Mouse (Mus musculus) monocyte, adult 5-6 weeks (primary cell): ENCODE data around the gene Ascc1. TPM values are rescaled to one million over a fixed set of nuclear protein-coding genes. Genes with fewer than 3 reads are reported as not detected.

Experiments used
- ATAC-seq: fragments of 153-309, 156-312 bp; replicated peaks from 2 replicates; pipeline ENCODE4 v1.8.0; 2017; ENCODE audit warnings: mild to moderate bottlenecking; ENCODE audit not compliant: low TSS enrichment, insufficient number of reproducible peaks, severe bottlenecking, poor library complexity, low FRiP score
- total RNA-seq: library from RNA; stranded (forward); fragments of 200-1000, 200-491, 200-594 nt; gene quantifications from 3 replicates; pipeline ENCODE4 v1.2.3, GENCODE M21; 2017

Gene Ascc1
- total RNA-seq, 1 experiment from 2014 or later, result 13.0 TPM

DNA sequence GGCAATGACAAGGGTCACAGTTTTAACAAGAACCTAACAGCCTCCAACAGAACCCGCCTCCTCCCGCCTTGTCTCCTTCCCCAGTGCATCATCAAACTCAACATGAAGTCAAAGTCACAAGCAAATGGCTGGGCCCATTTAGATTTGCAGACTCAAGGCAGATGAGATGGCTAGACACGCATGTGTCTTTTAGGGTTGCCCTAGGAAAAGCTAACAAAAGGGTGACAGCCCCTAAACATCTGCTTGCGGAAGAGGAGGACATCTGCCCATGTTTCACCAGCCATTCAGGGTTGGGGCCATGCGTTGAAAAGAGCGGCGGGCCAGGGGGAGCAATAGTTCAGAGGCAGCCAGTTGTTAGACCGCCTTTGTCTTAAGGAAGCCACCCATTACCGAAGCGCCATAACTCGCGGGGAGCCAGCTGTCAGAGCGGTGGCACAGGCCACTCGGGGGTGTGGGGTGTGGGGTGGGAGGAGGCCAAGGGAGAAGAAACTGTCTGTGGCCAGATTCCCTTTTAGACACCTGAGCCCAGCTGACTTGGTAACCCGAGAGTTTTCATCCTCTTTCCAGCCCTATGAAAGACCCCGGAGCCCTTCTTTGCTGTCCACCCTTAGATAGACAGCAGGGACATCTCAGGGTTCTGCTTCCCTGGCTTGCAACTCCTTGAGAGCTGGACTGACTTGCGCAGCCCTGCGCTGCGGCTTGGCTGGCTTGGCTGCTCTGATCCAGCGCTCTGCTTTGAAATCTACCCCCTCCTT, 103.0 kb downstream of the Ascc1 start:
- ATAC-seq, result no peak

DNA sequence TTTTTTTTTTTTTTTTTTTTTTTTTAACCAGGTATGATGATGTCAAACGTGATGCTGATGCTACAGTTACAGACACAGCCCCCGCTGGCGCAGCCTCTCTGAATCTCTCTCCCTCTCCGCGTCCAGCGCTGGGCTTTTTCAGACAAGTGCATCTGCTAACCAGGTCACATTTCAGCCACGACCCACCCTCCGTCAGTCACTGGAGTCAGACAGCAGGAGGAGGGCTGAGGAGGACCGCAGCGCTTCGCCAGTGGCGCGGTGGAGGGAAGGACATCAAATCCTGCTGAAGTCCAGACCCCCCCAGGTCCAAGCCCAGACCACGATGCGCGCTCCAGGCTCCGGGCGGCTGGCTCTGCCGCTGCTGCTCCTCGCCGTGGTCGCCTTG, 103.5 kb downstream of the Ascc1 start, which contains the start of gene Spock2:
Gene Spock2 (plus strand): TSS at position 74 of the 385 bp plus-strand sequence.
- ATAC-seq, result no peak

- ATAC-seq, result no peak
Measured at GRCm38 (mm10) chr10:60106531-60107186, 104.1 kb downstream of the Ascc1 start.

DNA sequence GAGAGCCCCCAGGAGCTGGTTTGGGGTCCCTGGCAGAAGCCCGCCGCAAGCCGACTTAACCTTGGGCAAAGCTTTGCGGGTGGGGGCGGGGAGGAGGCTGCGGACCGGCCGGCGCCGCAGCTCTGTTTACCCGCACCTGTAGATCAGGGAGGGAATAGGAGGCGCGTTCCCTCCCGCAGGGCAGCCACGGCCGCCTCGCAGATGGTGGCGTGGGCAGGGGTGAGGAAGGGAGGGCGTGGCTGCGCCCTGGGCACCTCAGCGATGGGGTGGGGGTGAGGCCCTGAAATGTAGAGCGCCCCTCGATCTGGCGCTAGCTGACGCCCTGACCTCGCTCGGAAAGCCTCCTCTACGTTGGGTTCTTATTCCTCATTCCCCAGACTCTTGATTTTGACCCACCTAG, 104.8 kb downstream of the Ascc1 start:
- ATAC-seq, result no peak

- no peak for ATAC-seq
Measured at GRCm38 (mm10) chr10:60108321-60109111, 105.9 kb downstream of the Ascc1 start.

GRCm38 (mm10) chr10:60109336-60109735, 106.7 kb downstream of the Ascc1 start:
- no peak for ATAC-seq

GRCm38 (mm10) chr10:60109989-60110388, 107.4 kb downstream of the Ascc1 start:
- ATAC-seq, result no peak

DNA sequence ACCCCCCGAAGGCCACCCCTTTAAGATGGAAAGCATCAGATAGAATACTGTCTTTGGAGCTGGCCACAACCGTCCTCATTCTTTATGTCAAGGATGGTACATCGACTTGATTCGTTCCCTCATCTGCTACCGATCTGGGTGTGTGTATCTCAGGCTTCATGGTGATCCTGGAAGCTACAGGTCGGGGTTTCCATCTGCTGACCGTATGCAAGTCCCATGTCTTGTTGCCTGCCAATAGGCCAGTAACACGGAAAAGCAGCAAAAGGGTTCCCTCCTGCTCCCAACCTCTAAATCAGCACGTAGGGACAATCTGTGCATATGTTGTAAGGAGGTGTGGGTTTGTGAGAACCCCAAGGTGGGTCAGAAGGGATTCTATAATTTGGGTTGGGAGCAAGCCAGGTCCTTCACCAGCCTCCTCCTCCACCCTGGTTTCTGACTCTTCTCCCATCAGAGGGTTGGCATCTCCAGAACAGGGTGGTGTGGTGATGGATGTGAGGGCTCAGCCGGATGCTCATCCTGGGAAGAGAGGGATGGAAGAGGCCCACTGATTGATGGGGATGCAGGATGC, 108.4 kb downstream of the Ascc1 start:
- no peak for ATAC-seq

- no peak for ATAC-seq
Measured at GRCm38 (mm10) chr10:60113965-60114690, 111.5 kb downstream of the Ascc1 start.

DNA sequence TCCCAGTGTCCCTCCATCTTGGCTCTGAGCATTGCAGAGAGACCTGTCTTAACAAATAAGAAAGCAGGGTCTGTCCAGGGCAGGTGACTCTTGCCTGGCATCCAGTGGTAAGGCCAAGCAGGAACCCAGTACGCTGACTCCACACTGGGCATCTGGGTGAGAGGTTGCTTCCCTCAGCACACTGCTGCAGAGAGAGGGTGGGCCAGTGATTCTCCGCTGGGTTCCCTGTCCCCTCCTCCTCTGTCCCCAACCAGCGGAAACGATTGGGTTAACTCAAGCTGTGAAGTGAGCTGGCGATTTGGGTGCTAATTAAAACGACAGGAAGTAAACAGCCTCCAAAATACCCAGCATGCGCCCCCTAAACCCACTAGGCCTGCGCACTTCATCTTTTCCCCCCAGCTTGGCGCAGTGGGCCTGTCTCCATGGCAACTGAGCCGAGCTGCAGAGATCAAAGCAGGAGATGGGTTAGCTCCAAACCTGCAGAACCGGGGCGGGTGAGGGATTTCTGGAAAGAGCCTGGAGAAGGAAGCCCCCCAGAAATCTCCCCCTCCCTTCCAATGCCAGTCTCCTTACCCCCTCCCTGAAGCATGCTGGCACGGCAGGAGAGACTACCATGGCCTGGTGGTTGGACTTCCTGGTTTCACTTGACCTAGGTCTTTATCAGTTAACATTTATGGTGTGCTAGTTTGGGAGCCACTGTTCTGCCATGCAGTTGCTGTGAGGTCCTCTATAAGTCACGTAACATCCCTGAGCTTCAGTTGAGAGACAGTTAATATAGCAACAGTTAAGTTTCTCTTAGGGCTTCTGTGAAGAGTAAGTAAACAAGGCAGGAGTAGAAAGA, 113.0 kb downstream of the Ascc1 start:
- no peak for ATAC-seq

DNA sequence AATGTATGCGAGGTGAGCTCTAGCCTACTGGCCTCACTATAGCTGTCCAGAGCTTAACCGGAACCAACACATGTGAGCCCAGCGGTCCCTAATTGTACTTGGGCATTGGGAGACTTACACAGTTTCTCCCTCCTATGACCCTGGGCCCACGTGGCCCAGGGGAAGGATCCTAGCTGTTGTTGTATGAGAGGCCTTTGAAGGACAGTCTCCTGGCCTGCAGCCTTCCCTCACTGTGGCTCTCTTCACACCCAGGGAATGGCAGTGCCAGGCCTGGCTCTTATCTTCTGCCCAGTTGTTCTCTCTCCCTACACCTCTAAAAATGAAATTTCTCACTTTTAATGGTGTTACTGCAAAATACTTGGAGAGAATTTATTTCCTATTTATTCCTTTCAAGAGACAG, 114.4 kb downstream of the Ascc1 start:
- no peak for ATAC-seq

DNA sequence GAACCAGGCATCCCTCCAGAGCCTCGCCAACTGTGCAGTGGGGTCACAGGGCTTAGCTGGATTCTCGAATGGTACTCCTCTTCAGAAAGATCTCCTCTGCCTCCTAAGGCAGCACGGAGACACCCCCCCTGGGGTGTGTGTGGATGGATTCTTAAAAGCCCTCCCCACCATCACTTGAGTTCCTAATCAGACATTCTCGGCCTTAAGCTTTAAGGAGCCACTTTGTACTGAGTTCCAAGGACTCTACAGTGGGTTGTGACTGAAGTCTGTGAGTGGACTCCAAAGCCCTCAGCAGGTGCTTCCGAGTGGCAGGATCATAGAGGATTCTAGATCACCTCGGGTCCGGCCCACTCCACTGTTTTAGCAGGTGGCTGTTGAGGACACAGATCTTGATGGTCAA, 115.9 kb downstream of the Ascc1 start:
- ATAC-seq, result no peak

DNA sequence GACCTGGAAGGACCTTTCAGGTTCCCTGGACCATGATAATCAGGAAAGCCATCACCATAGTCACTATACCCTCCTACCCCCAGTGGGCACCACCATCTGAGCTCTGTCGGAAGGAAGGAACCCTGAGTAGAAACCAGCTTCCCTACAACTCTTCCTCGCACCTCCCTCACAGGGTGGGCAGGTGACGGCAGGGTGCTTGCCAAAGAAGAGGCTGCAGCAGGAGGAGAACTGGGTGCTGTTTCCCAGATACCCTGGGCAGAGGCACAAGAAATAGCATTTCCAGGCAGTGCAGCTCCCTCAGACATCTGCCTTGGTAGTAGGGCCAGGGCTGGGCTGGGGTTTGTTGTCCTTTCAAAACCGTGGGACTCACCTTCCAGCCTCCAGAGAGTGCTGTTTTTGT, 118.0 kb downstream of the Ascc1 start:
- no peak for ATAC-seq

DNA sequence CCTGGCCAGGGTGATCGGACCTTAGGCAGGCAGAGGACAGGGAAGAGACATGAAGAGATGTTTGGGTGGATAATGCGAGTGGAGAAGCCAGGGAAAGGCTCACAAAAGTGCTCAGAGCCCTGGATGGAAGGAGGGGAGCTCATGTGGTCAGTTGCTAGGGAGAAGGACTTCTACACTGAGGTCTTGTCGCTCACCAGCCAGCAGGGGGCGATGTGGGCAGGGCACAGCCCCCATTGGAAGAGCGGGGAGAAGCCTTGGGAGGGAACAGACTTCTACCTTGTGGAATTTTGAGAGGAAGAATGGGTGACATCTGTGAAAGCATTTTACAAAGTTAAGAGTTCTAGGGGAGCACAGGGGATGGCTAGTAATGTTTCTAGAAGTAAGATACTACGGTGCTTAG, 121.5 kb downstream of the Ascc1 start:
- ATAC-seq, result no peak

GRCm38 (mm10) chr10:60125529-60126327, 123.1 kb downstream of the Ascc1 start:
- no peak for ATAC-seq

- ATAC-seq, result no peak
Measured at GRCm38 (mm10) chr10:60128287-60128686, 125.7 kb downstream of the Ascc1 start.

- ATAC-seq, result no peak
Measured at GRCm38 (mm10) chr10:60130504-60130903, 127.9 kb downstream of the Ascc1 start.
